Mouse (Mus musculus) stomach, embryonic 16.5 days (tissue): ENCODE results near the gene Ltv1. TPM values are rescaled to one million over a fixed set of nuclear protein-coding genes. Genes with fewer than 3 reads are reported as not detected.

Experiments used
- ATAC-seq: fragments of 200-750 bp; cut with Nextera tagmentation; 2 replicates; pipeline ENCODE4 v1.8.0; 2017; ENCODE audit warnings: moderate number of reproducible peaks, moderate TSS enrichment; ENCODE audit not compliant: insufficient read depth, low FRiP score
- H3K27ac ChIP-seq: fragments of 300-500 bp; sonication (generic); 2 replicates; pipeline ENCODE4 v1.5.1; 2014; ENCODE audit warnings: low read length
- H3K27me3 ChIP-seq: fragments of 300-500 bp; sonication (generic); 2 replicates; pipeline ENCODE4 v1.6.1; 2014; ENCODE audit warnings: low read length, control low read depth, mixed read lengths; ENCODE audit not compliant: control insufficient read depth, insufficient read depth
- H3K36me3 ChIP-seq: fragments of 300-500 bp; sonication (generic); 2 replicates; pipeline ENCODE4 v1.6.1; 2014; ENCODE audit warnings: low read length; ENCODE audit not compliant: control insufficient read depth, insufficient read depth
- H3K4me1 ChIP-seq: fragments of 300-500 bp; sonication (generic); 2 replicates; pipeline ENCODE4 v1.6.1; 2014; ENCODE audit warnings: low read length, control low read depth, mixed read lengths; ENCODE audit not compliant: control insufficient read depth, insufficient read depth
- H3K4me2 ChIP-seq: fragments of 300-500 bp; sonication (generic); 2 replicates; pipeline ENCODE4 v1.6.1; 2014; ENCODE audit warnings: low read depth, low read length, mixed read lengths
- H3K4me3 ChIP-seq: fragments of 300-500 bp; sonication (generic); replicated peaks from 2 replicates; pipeline ENCODE4 v1.5.1; 2014; ENCODE audit warnings: mild to moderate bottlenecking, low read length
- H3K9ac ChIP-seq: fragments of 300-500 bp; sonication (generic); 2 replicates; pipeline ENCODE4 v1.6.1; 2014; ENCODE audit warnings: low read length
- H3K9me3 ChIP-seq: fragments of 300-500 bp; sonication (generic); replicated peaks from 2 replicates; pipeline ENCODE4 v1.6.1; 2016; ENCODE audit warnings: low read length, control low read depth; ENCODE audit not compliant: control insufficient read depth
- WGBS: fragments of 180-500 bp; shearing (Covaris S2); extraction: QIAGEN DNeasy Blood & Tissue Kit; methylation state at CpG from one replicate; pipeline ENCODE4 v1.1.7; 2014; 5-methylcytosine and 5-hydroxymethylcytosine counted together
- polyA plus RNA-seq: library from polyadenylated mRNA; unstranded; fragments of >200 nt; fragmentation: Nextera tagmentation; extraction: Ambion mirVana; gene quantifications from 2 replicates; pipeline ENCODE4 v1.2.1, GENCODE M21; 2015

The Ltv1 gene
- polyA plus RNA-seq, 1 experiment from 2014 or later, result 77.5 TPM

DNA sequence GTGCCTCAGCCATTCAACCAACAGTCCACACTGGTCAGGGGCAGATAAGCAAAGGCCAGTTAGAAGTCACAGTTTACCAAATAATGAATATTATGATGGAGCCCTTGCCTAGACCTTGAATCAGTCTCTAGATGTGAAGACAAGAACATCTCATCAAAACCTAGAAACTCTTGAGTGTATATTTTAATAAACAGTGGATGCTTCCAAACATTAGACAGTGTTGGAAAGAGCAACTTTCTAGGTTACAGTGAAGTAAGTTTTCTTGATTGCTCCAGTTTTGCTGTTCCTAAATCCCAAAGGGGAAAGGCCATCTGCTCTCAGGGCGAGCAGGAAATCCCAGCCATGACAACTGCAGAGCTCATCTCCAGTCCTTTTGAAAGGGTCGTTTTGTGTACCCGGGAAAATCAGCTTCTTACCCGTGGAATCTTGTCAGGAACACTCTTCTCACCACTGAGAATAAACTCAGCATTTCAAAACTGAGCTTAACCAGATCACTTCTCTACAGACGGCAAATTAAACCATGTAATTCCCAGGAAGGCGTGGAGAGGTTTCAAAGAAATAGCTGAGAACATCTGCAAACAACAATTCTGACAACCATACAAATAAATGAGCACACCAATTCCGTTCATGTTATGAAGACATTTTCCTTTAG lies 14.9 kb downstream of the Ltv1 start, which contains the start of gene Zc2hc1b:
Gene Zc2hc1b (minus strand): TSS at position 51 of the 652 bp plus-strand sequence.
- Histone ChIP-seq H3K9me3 (no peaks in the 10 kb centered on the region), H3K9ac (no peak within 1 kb of the TSS), H3K4me3 (no peak within 1 kb of the TSS), H3K36me3 (peaks cover 40% of the 10 kb centered on the region), H3K4me2 (no peak within 1 kb of the TSS), H3K27ac (peak within 1 kb of the TSS; percentile 58), H3K4me1 (no peaks in the 10 kb centered on the region), H3K27me3 (no peaks in the 10 kb centered on the region)
- no peak for ATAC-seq
- WGBS, result 56% methylated on average over 7 of the region's 7 CpGs

DNA sequence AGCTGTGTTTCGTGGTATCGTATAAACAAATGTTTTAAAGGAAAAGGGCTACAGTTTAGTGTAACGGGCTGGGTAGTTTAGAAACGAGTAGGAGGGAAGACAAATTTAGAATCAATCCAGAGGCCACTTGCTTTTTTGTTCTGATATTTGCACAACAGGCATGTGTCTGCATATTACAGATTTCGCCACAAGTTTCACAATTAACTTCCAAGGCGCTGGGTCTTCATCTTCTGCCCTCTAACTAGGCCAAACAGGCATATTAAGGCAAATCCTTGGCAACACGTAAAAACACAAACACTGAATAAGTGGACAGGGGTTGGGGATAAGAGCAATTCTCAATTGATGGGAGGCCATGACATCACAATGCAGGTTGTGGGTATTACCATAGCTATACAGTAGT lies 17.1 kb downstream of the Ltv1 start:
- Histone ChIP-seq H3K9me3 (no peaks in the 10 kb centered on the region), H3K9ac (no peak overlapping the region), H3K27ac (no peak overlapping the region), H3K27me3 (no peaks in the 10 kb centered on the region), H3K4me3 (no peak overlapping the region), H3K4me2 (no peak overlapping the region), H3K36me3 (peaks cover 30% of the 10 kb centered on the region), H3K4me1 (peaks cover 14% of the 10 kb centered on the region)
- ATAC-seq, result no peak
- WGBS, result 63% methylated on average over 7 of the region's 7 CpGs

GRCm38 (mm10) chr10:13172798-13173221 lies 20.2 kb downstream of the Ltv1 start:
- Histone ChIP-seq H3K9ac (no peak overlapping the region; the same call in 1 of the 2 replicates), H3K27ac (peak overlapping the region; percentile 76), H3K4me3 (no peak overlapping the region), H3K9me3 (no peaks in the 10 kb centered on the region), H3K27me3 (no peaks in the 10 kb centered on the region), H3K4me1 (peaks cover 21% of the 10 kb centered on the region), H3K4me2 (no peak overlapping the region), H3K36me3 (peaks cover 7% of the 10 kb centered on the region; the same call in 1 of the 2 replicates)
- WGBS, result 32% methylated on average over 10 of the region's 10 CpGs
- ATAC-seq, result peak; percentile 77

GRCm38 (mm10) chr10:13171461-13171860 lies 21.5 kb downstream of the Ltv1 start:
- Histone ChIP-seq H3K4me1 (peaks cover 21% of the 10 kb centered on the region), H3K27me3 (no peaks in the 10 kb centered on the region), H3K27ac (peak overlapping the region; percentile 89), H3K9ac (no peak overlapping the region), H3K9me3 (no peaks in the 10 kb centered on the region), H3K4me2 (no peak overlapping the region), H3K36me3 (no peaks in the 10 kb centered on the region), H3K4me3 (no peak overlapping the region)
- WGBS, result 39% methylated on average over 2 of the region's 2 CpGs
- ATAC-seq, result no peak

DNA sequence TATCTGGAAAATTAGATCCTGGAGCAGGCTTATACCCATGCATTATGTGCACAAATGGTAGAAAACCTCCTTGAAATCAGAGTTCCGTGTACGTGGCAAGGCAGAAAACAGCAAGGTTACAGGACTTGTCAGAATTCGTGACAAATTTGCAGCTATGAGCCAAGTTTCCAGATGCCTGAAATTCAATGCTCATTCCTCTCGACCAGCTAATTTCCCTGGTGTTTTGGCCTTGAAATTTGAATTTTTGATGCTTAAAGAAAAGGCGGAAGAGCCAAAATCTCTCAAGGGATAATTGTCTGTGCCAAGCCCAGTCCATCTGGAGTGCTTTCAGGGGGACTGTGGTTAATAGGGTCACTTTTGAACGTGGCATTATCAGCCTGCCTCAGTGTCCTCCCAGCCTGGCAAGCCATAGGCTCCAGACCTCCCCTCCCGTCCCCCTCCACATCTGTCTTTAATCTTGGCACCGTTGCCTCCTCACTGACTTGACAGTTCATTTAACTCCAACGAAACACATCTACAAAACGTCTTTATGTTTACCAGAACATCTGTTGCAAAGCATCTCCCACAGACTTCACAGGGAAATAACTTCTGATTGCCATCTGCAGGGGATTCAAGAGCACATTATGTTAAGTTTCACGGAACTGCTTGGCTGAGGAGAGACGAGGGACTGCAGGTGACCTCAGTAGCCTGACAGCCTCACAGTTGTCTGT lies 22.1 kb downstream of the Ltv1 start:
- H3K27me3 ChIP-seq, result no peaks in the 10 kb centered on the region
- peak overlapping the region; percentile 89 for H3K27ac ChIP-seq
- no peak overlapping the region for H3K4me3 ChIP-seq
- no peak overlapping the region for H3K9ac ChIP-seq
- WGBS, result 25% methylated on average over 12 of the region's 12 CpGs
- H3K9me3 ChIP-seq, result no peaks in the 10 kb centered on the region
- H3K4me2 ChIP-seq, result no peak overlapping the region
- peaks cover 21% of the 10 kb centered on the region for H3K4me1 ChIP-seq
- H3K36me3 ChIP-seq, result no peaks in the 10 kb centered on the region
- peak; percentile 45; the same call in 1 of the 2 replicates for ATAC-seq

DNA sequence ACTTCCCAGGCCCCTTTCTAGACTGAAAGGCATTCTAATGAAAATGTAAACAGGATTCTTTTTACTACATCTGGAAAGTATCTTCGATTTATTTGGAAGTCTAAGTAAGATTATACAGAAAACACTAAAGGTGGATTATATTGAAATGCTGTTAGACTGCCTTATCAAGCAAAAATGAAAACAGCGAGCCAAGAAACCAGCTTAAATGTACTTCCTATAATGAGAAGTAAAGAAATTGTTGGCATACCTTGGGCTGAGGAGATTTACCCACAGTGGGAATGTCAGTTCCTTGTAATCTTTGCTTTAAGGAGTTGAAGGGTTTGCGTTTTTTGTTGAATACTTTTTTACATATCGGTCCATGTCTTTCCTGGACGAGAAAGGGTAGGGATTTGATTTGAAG lies 24.5 kb downstream of the Ltv1 start:
- ATAC-seq, result no peak
- Histone ChIP-seq H3K4me2 (no peak overlapping the region), H3K9me3 (no peaks in the 10 kb centered on the region), H3K36me3 (no peaks in the 10 kb centered on the region), H3K27me3 (no peaks in the 10 kb centered on the region), H3K27ac (peak overlapping the region; percentile 83), H3K4me1 (peaks cover 21% of the 10 kb centered on the region), H3K4me3 (no peak overlapping the region), H3K9ac (no peak overlapping the region)
- 38% methylated on average over 5 of the region's 5 CpGs for WGBS

DNA sequence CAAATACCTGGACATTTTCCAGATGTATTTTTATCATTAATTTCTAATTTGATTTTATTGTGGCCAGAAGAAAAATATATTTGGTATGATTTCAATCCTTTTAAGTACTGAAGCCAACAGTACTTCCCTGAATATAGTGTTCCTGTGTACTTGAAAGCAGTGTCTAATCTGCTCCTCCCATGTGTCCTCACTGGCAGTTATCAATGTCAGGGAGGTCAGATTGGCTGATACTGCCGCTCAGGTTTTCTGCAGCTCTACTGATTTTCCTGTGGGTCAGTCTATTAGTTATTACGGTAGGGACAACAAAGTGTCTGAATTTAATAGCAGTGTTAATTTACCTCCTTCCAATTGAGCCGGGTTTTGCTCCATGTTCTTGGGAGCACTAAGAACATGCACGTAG lies 30.9 kb downstream of the Ltv1 start:
- no peak for ATAC-seq
- H3K4me3 ChIP-seq, result no peak overlapping the region
- H3K27ac ChIP-seq, result peak overlapping the region; percentile 64; the same call in 1 of the 2 replicates
- no peaks in the 10 kb centered on the region for H3K4me1 ChIP-seq
- no peaks in the 10 kb centered on the region for H3K27me3 ChIP-seq
- 52% methylated on average over 4 of the region's 4 CpGs for WGBS
- no peaks in the 10 kb centered on the region for H3K9me3 ChIP-seq
- H3K36me3 ChIP-seq, result no peaks in the 10 kb centered on the region
- H3K9ac ChIP-seq, result no peak overlapping the region
- H3K4me2 ChIP-seq, result no peak overlapping the region

- no peaks in the 10 kb centered on the region for H3K9me3 ChIP-seq
- H3K4me3 ChIP-seq, result no peak overlapping the region
- no peak overlapping the region for H3K4me2 ChIP-seq
- 90% methylated on average over 4 of the region's 4 CpGs for WGBS
- no peaks in the 10 kb centered on the region for H3K4me1 ChIP-seq
- ATAC-seq, result no peak
- no peaks in the 10 kb centered on the region for H3K36me3 ChIP-seq
- no peaks in the 10 kb centered on the region for H3K27me3 ChIP-seq
- H3K27ac ChIP-seq, result no peak overlapping the region
- no peak overlapping the region for H3K9ac ChIP-seq
Measured at GRCm38 (mm10) chr10:13160913-13161312, 32.1 kb downstream of the Ltv1 start.

DNA sequence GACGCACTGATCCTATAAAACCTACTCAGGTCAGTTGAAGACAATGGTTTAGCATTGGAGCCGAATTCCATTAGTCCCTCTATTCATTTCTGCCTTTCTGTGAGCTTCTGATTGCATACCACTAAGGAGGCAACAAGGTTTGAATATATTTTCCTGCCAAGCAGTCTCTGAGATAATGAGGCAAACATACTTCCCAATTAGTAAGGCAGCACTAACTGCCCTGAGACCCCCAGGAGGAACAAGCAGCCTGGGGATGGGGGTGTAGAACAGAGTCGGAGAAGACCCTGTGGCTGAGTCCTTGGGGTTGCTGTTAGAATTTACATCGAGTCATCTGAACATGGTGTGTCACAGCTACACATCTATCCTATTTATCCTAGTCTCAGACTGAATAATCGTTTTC lies 37.6 kb downstream of the Ltv1 start:
- H3K27ac ChIP-seq, result peak overlapping the region; percentile 49; the same call in 1 of the 2 replicates
- H3K4me3 ChIP-seq, result no peak overlapping the region
- H3K4me2 ChIP-seq, result no peak overlapping the region
- peaks cover 6% of the 10 kb centered on the region; the same call in 1 of the 2 replicates for H3K4me1 ChIP-seq
- WGBS, result 85% methylated on average over 5 of the region's 5 CpGs
- no peaks in the 10 kb centered on the region for H3K36me3 ChIP-seq
- H3K27me3 ChIP-seq, result no peaks in the 10 kb centered on the region
- H3K9ac ChIP-seq, result no peak overlapping the region
- H3K9me3 ChIP-seq, result no peaks in the 10 kb centered on the region
- ATAC-seq, result no peak
